Mouse (Mus musculus) hindbrain, embryonic 11.5 days (tissue): ENCODE data around the gene Rxra. TPM values are rescaled to one million over a fixed set of nuclear protein-coding genes. Genes with fewer than 3 reads are reported as not detected.

Experiments
- ATAC-seq: fragments of 200-750 bp; cut with Nextera tagmentation; 2 replicates; pipeline ENCODE4 v1.8.0; 2017; ENCODE audit warnings: mild to moderate bottlenecking, moderate TSS enrichment, moderate library complexity; ENCODE audit not compliant: low FRiP score
- DNase-seq: peaks from one replicate; pipeline ENCODE4 v3.0.0-alpha.2; 2015; ENCODE audit warnings: low spot score
- H3K27ac ChIP-seq: fragments of 300-500 bp; sonication (generic); 2 replicates; pipeline ENCODE4 v1.5.1; 2014; ENCODE audit warnings: mild to moderate bottlenecking, low read depth, low read length
- H3K27me3 ChIP-seq: fragments of 300-500 bp; sonication (generic); 2 replicates; pipeline ENCODE4 v1.6.1; 2014; ENCODE audit warnings: mild to moderate bottlenecking, low read length, moderate library complexity, mixed read lengths; ENCODE audit not compliant: control insufficient read depth, insufficient read depth
- H3K36me3 ChIP-seq: fragments of 300-500 bp; sonication (generic); 2 replicates; pipeline ENCODE4 v1.6.1; 2014; ENCODE audit warnings: mild to moderate bottlenecking, low read length, moderate library complexity, mixed read lengths; ENCODE audit not compliant: control insufficient read depth, insufficient read depth
- H3K4me1 ChIP-seq: fragments of 300-500 bp; sonication (generic); replicated peaks from 2 replicates; pipeline ENCODE4 v1.6.1; 2014; ENCODE audit warnings: low read length, mixed read lengths; ENCODE audit not compliant: control insufficient read depth, insufficient read depth
- H3K4me2 ChIP-seq: fragments of 300-500 bp; sonication (generic); replicated peaks from 2 replicates; pipeline ENCODE4 v1.6.1; 2014; ENCODE audit warnings: mild to moderate bottlenecking, low read depth, low read length
- H3K4me3 ChIP-seq: fragments of 300-500 bp; sonication (generic); 2 replicates; pipeline ENCODE4 v1.5.1; 2014; ENCODE audit warnings: low read depth, low read length
- H3K9ac ChIP-seq: fragments of 300-500 bp; sonication (generic); 2 replicates; pipeline ENCODE4 v1.6.1; 2014; ENCODE audit warnings: low read depth, low read length
- H3K9me3 ChIP-seq: fragments of 300-500 bp; sonication (generic); 2 replicates; pipeline ENCODE4 v1.6.1; 2016; ENCODE audit warnings: low read length; ENCODE audit not compliant: control insufficient read depth
- WGBS: fragments of 180-500 bp; shearing (Covaris S2); extraction: QIAGEN DNeasy Blood & Tissue Kit; methylation state at CpG from one replicate; pipeline ENCODE4 v1.1.7; 2014; 5-methylcytosine and 5-hydroxymethylcytosine counted together
- polyA plus RNA-seq: library from polyadenylated mRNA; unstranded; fragments of >200 nt; fragmentation: Nextera tagmentation; extraction: Ambion mirVana; gene quantifications from 2 replicates; pipeline ENCODE4 v1.2.1, GENCODE M21; 2014

Gene Rxra
- polyA plus RNA-seq, 1 experiment from 2014 or later, result 6.5 TPM

DNA sequence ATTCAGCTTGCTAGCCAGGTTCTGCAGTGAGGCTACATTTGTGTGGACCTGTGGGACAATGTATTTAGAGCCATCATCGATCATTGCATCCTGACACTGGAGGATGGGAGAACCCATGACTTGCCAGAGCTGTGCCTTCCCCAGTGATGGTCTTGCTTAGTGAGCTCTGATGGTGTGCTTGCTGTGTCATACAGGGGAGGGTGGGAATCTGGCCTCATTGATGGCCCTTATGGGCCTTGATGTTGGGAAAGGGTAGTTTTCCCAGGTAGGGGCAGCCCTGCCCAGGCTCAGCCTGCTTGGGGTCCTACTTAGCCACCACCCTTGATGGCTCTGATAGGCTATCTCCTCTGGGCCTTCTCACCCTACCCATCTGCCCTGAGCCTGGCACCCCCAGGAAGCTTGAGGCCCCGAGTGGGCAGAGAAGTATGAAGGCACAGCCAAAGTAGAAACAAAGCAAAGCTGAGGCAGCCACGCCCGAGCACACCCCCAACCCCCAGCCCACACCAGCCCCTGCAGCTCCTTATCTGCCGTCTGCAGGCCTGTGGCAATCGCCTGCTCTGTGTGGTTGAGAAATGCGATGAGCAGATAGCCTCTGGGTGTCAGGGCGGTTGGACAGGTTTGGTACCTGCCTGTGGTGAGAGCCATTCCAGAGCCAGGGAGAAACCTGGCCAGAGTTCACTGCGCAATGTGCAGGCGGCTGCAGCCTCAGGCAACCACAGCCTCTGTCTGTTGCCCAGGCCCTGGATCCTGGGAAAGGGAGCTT lies 26.8 kb downstream of the Rxra start:
- H3K27ac ChIP-seq, result no peak overlapping the region
- 84% methylated on average over 10 of the region's 10 CpGs for WGBS

DNA sequence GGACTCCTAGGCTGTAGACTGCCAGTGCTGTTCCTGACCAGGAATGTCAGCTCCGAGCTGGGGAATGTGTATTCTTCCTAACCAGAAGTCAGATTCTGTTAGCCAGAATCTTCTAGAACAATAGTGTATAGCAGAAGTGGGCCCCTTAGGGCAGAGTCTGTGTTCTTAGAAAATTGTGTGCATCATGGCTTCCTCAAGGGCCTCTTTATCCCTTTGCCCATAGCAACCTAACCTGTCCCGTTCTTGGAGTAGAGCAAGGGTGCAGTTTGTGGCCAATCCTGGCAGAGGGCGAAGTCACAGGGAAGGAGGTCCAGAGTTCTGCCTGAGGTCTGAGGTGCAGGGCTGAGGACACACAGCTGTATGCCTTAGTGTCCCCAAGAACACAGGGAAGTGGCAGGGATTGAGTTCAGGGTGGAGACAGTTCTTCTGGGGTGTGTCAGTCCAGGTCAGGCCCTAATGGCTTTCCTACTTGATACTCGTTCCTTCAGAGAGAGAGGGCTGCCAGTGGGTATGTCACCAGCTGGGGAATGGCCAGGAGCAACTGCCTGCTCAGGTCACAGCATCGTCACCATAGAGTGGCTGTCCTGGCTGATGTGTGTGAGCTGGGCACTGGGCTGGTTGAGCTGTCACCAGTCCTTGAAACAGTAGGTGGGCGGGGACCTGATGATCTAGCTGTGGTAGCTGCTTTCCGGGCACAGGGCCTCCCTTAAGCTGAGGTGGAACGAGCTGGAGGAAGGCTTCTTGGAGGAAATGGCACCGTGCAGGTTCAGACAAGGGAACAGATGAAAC lies 27.8 kb downstream of the Rxra start:
- Histone ChIP-seq H3K9me3 (no peaks in the 10 kb centered on the region), H3K4me1 (peaks cover 17% of the 10 kb centered on the region), H3K27ac (no peak overlapping the region), H3K36me3 (no peaks in the 10 kb centered on the region), H3K9ac (no peak overlapping the region), H3K27me3 (no peaks in the 10 kb centered on the region), H3K4me3 (no peak overlapping the region), H3K4me2 (no peak overlapping the region)
- no peak for DNase-seq
- no peak for ATAC-seq
- 69% methylated on average over 9 of the region's 9 CpGs for WGBS

More for the DNA sequence above, 26.8 kb downstream of the Rxra start:
- Histone ChIP-seq H3K9me3 (no peaks in the 10 kb centered on the region), H3K27me3 (no peaks in the 10 kb centered on the region), H3K4me3 (no peak overlapping the region), H3K36me3 (no peaks in the 10 kb centered on the region), H3K9ac (no peak overlapping the region), H3K4me2 (no peak overlapping the region), H3K4me1 (peaks cover 23% of the 10 kb centered on the region)
- DNase-seq (no peak), ATAC-seq (no peak)

DNA sequence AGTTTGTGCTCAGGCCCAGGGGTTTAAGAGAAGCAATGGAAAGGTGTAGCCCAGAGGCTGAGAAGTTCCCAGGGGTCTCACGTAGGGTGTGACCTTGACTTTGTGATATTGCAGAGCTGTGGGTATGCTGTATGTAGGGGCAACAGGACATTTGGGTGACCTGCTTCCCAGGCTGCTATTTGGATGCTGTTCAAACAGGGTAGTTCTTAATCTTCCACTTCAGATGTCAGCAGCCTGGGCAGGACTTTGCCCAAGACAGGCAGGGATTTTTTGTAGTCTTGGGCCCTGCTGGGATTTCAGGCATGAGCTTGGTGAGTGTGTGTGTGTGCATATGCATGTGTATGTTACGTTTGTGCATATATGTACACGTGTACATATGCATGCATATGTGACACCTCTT lies 28.4 kb downstream of the Rxra start:
- Histone ChIP-seq H3K9me3 (no peaks in the 10 kb centered on the region), H3K36me3 (no peaks in the 10 kb centered on the region), H3K4me2 (no peak overlapping the region), H3K4me3 (no peak overlapping the region), H3K27me3 (no peaks in the 10 kb centered on the region), H3K9ac (no peak overlapping the region), H3K4me1 (peaks cover 11% of the 10 kb centered on the region), H3K27ac (no peak overlapping the region)
- ATAC-seq (no peak), DNase-seq (no peak)
- 95% methylated on average over 3 of the region's 3 CpGs for WGBS

DNA sequence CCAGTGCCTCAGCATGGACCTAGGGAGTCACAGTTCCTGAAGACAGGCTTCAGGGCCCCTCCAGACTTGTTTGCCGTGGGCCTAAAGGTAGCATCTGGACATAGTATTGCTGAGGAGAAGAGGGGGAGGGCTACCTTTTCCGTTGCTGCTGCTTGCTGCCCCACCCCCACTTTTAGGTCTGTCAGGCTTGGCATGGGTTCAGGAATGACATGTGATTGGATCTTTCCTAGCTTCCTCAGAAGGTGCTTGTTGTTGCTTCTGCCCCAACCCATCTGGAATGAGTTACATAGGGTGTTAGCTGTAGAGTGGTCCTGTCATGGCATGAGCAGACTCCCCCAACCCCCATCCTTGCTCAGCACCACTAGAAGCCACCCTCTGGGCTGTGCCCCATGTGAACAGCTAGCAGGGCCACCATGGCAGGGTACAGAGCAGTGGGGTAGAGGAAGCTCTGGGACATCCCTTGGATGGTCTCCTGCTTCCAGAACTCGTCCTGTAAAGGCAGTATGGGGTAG lies 34.7 kb downstream of the Rxra start:
- peaks cover 4% of the 10 kb centered on the region; the same call in 1 of the 2 replicates for H3K4me1 ChIP-seq
- no peak overlapping the region for H3K9ac ChIP-seq
- no peak overlapping the region for H3K4me2 ChIP-seq
- H3K27me3 ChIP-seq, result no peaks in the 10 kb centered on the region
- WGBS, result 53% methylated on average over 3 of the region's 3 CpGs
- no peak overlapping the region for H3K27ac ChIP-seq
- H3K9me3 ChIP-seq, result no peaks in the 10 kb centered on the region
- no peak overlapping the region for H3K4me3 ChIP-seq
- ATAC-seq (no peak), DNase-seq (no peak)
- H3K36me3 ChIP-seq, result no peaks in the 10 kb centered on the region

DNA sequence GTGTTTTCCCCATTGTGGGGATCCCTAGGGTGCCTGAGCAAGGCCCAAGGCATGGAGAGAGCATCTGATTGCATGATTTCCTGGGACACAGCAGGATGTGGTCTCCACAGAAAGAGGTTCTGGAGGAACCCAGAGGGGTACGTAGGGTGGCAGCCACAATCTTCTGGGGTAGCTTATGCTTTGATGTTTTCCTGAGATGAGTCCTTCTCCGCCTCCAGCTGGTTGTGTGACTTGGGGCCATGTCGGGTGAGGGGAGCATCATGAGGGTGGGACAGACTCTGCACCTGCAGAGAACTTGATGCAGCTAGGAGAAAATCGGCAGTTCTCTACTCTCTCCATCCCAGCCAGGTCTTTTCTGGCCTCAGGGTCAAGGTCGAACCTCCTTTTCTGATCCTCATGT lies 36.4 kb downstream of the Rxra start:
- Histone ChIP-seq H3K4me3 (no peak overlapping the region), H3K9me3 (no peaks in the 10 kb centered on the region), H3K4me2 (no peak overlapping the region), H3K27ac (no peak overlapping the region), H3K4me1 (peaks cover 4% of the 10 kb centered on the region; the same call in 1 of the 2 replicates), H3K27me3 (no peaks in the 10 kb centered on the region), H3K9ac (no peak overlapping the region), H3K36me3 (no peaks in the 10 kb centered on the region)
- ATAC-seq (no peak), DNase-seq (no peak)
- WGBS, result 91% methylated on average over 5 of the region's 5 CpGs

DNA sequence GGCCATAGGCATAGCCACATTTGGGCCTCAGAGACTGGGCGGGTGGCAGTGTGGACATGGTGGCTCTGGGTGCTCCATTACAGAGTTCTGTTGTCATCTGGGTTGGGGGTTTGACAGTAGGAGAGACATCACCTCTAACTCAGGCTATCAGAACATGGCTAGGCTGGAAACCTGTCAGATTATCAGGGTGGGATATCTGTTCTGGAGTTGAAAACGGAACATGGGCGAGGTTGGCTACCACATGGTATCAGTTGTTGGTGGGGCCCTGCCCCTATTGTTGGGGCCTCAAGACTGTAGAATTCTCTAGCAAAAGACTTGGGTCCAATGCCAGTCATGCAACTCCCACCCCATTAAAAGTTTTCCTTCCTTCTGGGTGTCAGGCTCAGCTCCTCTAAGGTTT lies 37.1 kb downstream of the Rxra start:
- Histone ChIP-seq H3K9ac (no peak overlapping the region), H3K27ac (no peak overlapping the region), H3K36me3 (no peaks in the 10 kb centered on the region), H3K4me1 (peaks cover 4% of the 10 kb centered on the region; the same call in 1 of the 2 replicates), H3K9me3 (no peaks in the 10 kb centered on the region), H3K4me3 (no peak overlapping the region), H3K4me2 (no peak overlapping the region), H3K27me3 (no peaks in the 10 kb centered on the region)
- WGBS, result 95% methylated on average over 3 of the region's 3 CpGs
- ATAC-seq, result no peak
- DNase-seq, result no peak

DNA sequence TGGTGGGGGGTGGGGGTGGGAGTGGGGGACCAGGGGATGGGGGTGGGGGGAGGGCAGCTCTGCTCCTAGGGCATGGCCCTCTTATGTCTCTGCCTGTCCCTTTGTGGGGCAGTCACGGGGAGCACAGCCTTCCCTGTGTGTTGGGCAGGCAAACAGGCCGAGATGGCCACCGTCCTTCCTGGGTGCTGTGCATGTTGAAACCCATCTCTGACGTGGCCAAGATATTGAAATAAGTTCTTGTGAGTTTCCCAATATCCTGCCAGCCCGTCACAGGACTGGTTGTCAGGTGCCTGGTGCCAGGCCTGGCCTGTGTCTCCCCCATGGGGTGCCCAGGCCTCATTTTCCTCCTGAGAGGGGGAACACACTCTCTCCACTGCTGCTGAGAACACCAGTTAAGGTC lies 37.9 kb downstream of the Rxra start:
- DNase-seq, result no peak
- no peak for ATAC-seq
- no peak overlapping the region for H3K9ac ChIP-seq
- no peaks in the 10 kb centered on the region for H3K9me3 ChIP-seq
- 91% methylated on average over 5 of the region's 5 CpGs for WGBS
- peaks cover 4% of the 10 kb centered on the region; the same call in 1 of the 2 replicates for H3K4me1 ChIP-seq
- no peak overlapping the region for H3K27ac ChIP-seq
- H3K36me3 ChIP-seq, result no peaks in the 10 kb centered on the region
- H3K27me3 ChIP-seq, result no peaks in the 10 kb centered on the region
- H3K4me2 ChIP-seq, result no peak overlapping the region
- no peak overlapping the region for H3K4me3 ChIP-seq

DNA sequence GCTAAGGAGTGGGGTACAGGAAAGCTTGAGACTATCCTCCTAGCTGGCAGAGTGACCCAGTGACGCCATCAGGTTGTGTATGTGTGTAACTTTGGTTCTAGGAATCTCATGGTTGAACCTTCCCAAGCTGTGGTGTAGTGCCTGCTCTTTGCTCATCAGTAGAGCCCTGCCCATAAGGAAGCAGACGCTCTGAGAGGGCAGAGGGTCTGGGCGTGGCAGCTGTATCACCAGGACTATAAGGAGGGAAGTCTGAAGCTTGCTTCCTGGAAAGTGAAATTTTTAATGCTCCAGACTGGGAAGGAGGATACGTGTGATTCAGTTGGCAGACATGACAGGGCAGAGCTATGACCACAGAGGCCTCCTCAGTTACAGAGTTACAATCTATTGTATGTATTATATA lies 39.0 kb downstream of the Rxra start:
- Histone ChIP-seq H3K4me2 (no peak overlapping the region), H3K4me3 (no peak overlapping the region), H3K27ac (no peak overlapping the region), H3K4me1 (peaks cover 4% of the 10 kb centered on the region; the same call in 1 of the 2 replicates), H3K9ac (no peak overlapping the region), H3K9me3 (no peaks in the 10 kb centered on the region), H3K27me3 (no peaks in the 10 kb centered on the region), H3K36me3 (no peaks in the 10 kb centered on the region)
- ATAC-seq (no peak), DNase-seq (no peak)
- WGBS, result 76% methylated on average over 4 of the region's 4 CpGs
